Mouse (Mus musculus) megakaryocyte, embryonic 14.5 days (primary cell): ENCODE measurements around the gene Cd24a.

Experiments
- FLI1 ChIP-seq: IDR thresholded peaks from 2 replicates; pipeline ENCODE4 v1.6.1; 2012; ENCODE audit warnings: low read length, inconsistent platforms, mixed read lengths
- GATA1 ChIP-seq: IDR thresholded peaks from 3 replicates; pipeline ENCODE4 v1.6.1; 2012; ENCODE audit warnings: mixed read lengths, low read length, inconsistent platforms, borderline replicate concordance

- TF ChIP-seq GATA1 (no peak), FLI1 (no peak)
These were observed at the start of gene Cd24a for GRCm38 (mm10) chr10:43577997-43578331.
